ENCODE assay signal across 9 mouse cellular contexts in genomic region chr12:70283116-70283731, GRCm38 (mm10). TPM values are rescaled to one million over a fixed set of nuclear protein-coding genes. Genes with fewer than 3 reads are reported as not detected.
DNase-seq lines count a peak whose midpoint lies in the region; ATAC-seq lines count a peak whose summit lies in the region.
"Had no signal": no experiment of that assay in that cellular context is flagged by ENCODE, and none has a peak within 500 bp of the region (broad histone marks: within the 10 kb centered on the region; RNA-seq: fewer than 3 reads in every experiment).

No protein-coding gene starts in this region.

- ATAC-seq in hindbrain, embryonic 15.5 days (ENCODE audit: low FRiP score, low read depth) = peak; percentile 73
- ATAC-seq in hindbrain, embryonic 13.5 days (ENCODE audit: low FRiP score) = no peak
- no peak for ATAC-seq in forebrain, embryonic 16.5 days

- intact Hi-C loops in heart, postnatal 14 days (cut with DNase I) = no loop called here

- H3K36me3 ChIP-seq in hindbrain, embryonic 15.5 days = peaks cover 16% of the 10 kb centered on the region; the same call in 1 of the 2 replicates
- peaks cover 29% of the 10 kb centered on the region for H3K36me3 ChIP-seq in hindbrain, embryonic 13.5 days
- no peaks in the 10 kb centered on the region for H3K36me3 ChIP-seq in forebrain, embryonic 16.5 days (ENCODE audit: control insufficient read depth, insufficient read depth)

- no peak overlapping the region for H3K4me2 ChIP-seq in hindbrain, embryonic 15.5 days
- H3K4me2 ChIP-seq in hindbrain, embryonic 13.5 days = no peak overlapping the region
- no peak overlapping the region for H3K4me2 ChIP-seq in forebrain, embryonic 16.5 days (ENCODE audit: low read length)

- WGBS in hindbrain, embryonic 15.5 days = 70% methylated on average over 10 of the region's 10 CpGs
- 83% methylated on average over 10 of the region's 10 CpGs for WGBS in hindbrain, embryonic 13.5 days
- WGBS in forebrain, embryonic 16.5 days = 83% methylated on average over 10 of the region's 10 CpGs

- no peaks in the 10 kb centered on the region for H3K27me3 ChIP-seq in hindbrain, embryonic 15.5 days
- H3K27me3 ChIP-seq in hindbrain, embryonic 13.5 days = no peaks in the 10 kb centered on the region
- no peaks in the 10 kb centered on the region for H3K27me3 ChIP-seq in forebrain, embryonic 16.5 days (replicated peaks; ENCODE audit: control insufficient read depth, insufficient read depth, low read length)

- H3K27ac ChIP-seq in hindbrain, embryonic 15.5 days (replicated peaks) = peak overlapping the region; percentile 45; the same call in 1 of the 2 replicates
- no peak overlapping the region for H3K27ac ChIP-seq in hindbrain, embryonic 13.5 days
- H3K27ac ChIP-seq in forebrain, embryonic 16.5 days (ENCODE audit: low read length) = no peak overlapping the region

- 0 out of 2 replicates have a peak, but pooled peaks cover 6% of the 10 kb centered on the region for H3K4me1 ChIP-seq in hindbrain, embryonic 15.5 days (replicated peaks)
- 0 out of 2 replicates have a peak, but pooled peaks cover 5% of the 10 kb centered on the region for H3K4me1 ChIP-seq in hindbrain, embryonic 13.5 days (replicated peaks)
- no peaks in the 10 kb centered on the region; the same call in none of the 2 replicates for H3K4me1 ChIP-seq in forebrain, embryonic 16.5 days (replicated peaks; ENCODE audit: control insufficient read depth, insufficient read depth, low read length)
- H3K4me1 ChIP-seq: megakaryocyte, embryonic 14.5 days had no signal

- no peaks in the 10 kb centered on the region for H3K9me3 ChIP-seq in hindbrain, embryonic 15.5 days
- H3K9me3 ChIP-seq in hindbrain, embryonic 13.5 days = no peaks in the 10 kb centered on the region
- H3K9me3 ChIP-seq in forebrain, embryonic 16.5 days (ENCODE audit: control insufficient read depth, low read length) = no peaks in the 10 kb centered on the region
- H3K9me3 ChIP-seq: megakaryocyte, embryonic 14.5 days had no signal

- H3K4me3 ChIP-seq in hindbrain, embryonic 15.5 days = no peak overlapping the region
- H3K4me3 ChIP-seq in hindbrain, embryonic 13.5 days = no peak overlapping the region
- H3K4me3 ChIP-seq in forebrain, embryonic 16.5 days (replicated peaks; ENCODE audit: low read length) = no peak overlapping the region
- H3K4me3 ChIP-seq: megakaryocyte, embryonic 14.5 days had no signal

- DNase-seq in right cerebral cortex, postnatal 10 days (ENCODE audit: low spot score in 2 of 2) = peak; percentile 79 to 83
- no peak for DNase-seq in right cerebral cortex, postnatal 14 days
- peak; percentile 56 to 70 for DNase-seq in heart, postnatal 14 days
- DNase-seq in skeletal muscle tissue, adult 2 months (ENCODE audit: low read depth, low spot score) = peak; percentile 4
- no peak for DNase-seq in gastrocnemius, postnatal 25 days

- H3K9ac ChIP-seq in hindbrain, embryonic 15.5 days = no peak overlapping the region
- no peak overlapping the region for H3K9ac ChIP-seq in hindbrain, embryonic 13.5 days
- H3K9ac ChIP-seq in forebrain, embryonic 16.5 days (replicated peaks; ENCODE audit: low read depth, low read length) = no peak overlapping the region

RNA-seq across cellular contexts. Expression of gene Pygl, which starts 51.9 kb away (rescaled TPM):
- 9.3 and 10.8 TPM in 2 replicates for polyA plus RNA-seq in hindbrain, embryonic 15.5 days (2015; fragmentation: Nextera tagmentation; extraction: Ambion mirVana)
- polyA plus RNA-seq in hindbrain, embryonic 13.5 days (2015; fragmentation: Nextera tagmentation; extraction: Ambion mirVana) = 6.6 and 8.6 TPM in 2 replicates
- total RNA-seq in heart, postnatal 14 days (2021) = 1 to 10 TPM; 5.9 to 8.3 TPM
- total RNA-seq in gastrocnemius, postnatal 25 days (2021) = 1 to 10 TPM in 1 of 2 experiments, under 1 TPM in 1; 0.82 to 6.1 TPM
- 5.1 and 7.0 TPM in 2 replicates for polyA plus RNA-seq in forebrain, embryonic 16.5 days (2015; fragmentation: Nextera tagmentation; extraction: Ambion mirVana)

Comparison
In these comparisons a context has a peak if more than half of its experiments do, and no peak if none do; other contexts are left out.
1. DNase-seq: peak in right cerebral cortex, postnatal 10 days (2 of 2), heart, postnatal 14 days (2 of 2) and skeletal muscle tissue, adult 2 months (single experiment); none in right cerebral cortex, postnatal 14 days (single experiment) and gastrocnemius, postnatal 25 days (single experiment).